Mouse (Mus musculus) fibroblast of lung, adult 2 months (primary cell): ENCODE data around the gene Prl8a1.

Experiments used
- DNase-seq: peaks from one replicate; pipeline ENCODE4 v3.0.0-alpha.2; 2011; ENCODE audit warnings: low read depth

Gene Prl8a1

GRCm38 (mm10) chr13:27582071-27582470 lies at the start of gene Prl8a1:
TSS of gene Prl8a1 (minus strand) at chr13:27582171.
- DNase-seq, result no peak

- no peak for DNase-seq
Measured at GRCm38 (mm10) chr13:27610482-27610881, 28.5 kb upstream of the Prl8a1 start, which contains the start of gene Prl7b1. TSS of gene Prl7b1 (minus strand) at chr13:27610582.

GRCm38 (mm10) chr13:27564506-27564905 lies 17.5 kb downstream of the Prl8a1 start, which contains the start of gene Prl8a9:
TSS of gene Prl8a9 (minus strand) at chr13:27564606.
- DNase-seq, result no peak

- no peak for DNase-seq
Measured at GRCm38 (mm10) chr13:27553336-27553735, 28.6 kb downstream of the Prl8a1 start.
